Mouse (Mus musculus): ENCODE data around the gene Krtap22-2. TPM values are rescaled to one million over a fixed set of nuclear protein-coding genes. Genes with fewer than 3 reads are reported as not detected.
"Not testable (repeated sequence)": the region's sequence is repeated elsewhere in the genome, so short reads cannot be mapped to it uniquely, and the experiment has no call there.

Gene Krtap22-2
- not detected in 2 replicates for polyA plus RNA-seq (2015; fragmentation: Nextera tagmentation; extraction: Ambion mirVana)

DNA sequence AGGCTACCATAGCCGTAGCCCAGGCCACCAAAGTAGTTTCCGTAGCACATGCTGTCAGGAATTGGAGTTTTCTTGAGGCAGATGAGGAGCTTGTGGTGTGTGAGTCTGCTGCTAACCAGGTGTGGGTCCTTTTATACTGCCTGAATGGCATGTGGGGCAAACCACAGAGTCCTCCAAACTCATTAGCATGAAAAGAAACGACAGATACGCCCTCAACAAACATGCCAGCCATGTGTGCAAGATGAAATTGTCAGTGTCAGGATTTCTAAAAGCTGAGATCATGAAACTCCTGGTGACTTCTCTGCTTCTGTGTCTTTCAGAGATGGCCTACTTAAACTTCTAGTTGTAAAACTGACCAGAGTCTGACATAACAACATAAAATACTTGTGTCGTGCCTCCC lies at the start of gene Krtap22-2:
TSS of gene Krtap22-2 (minus strand) at position 101 of the 400 bp plus-strand sequence.
- Histone ChIP-seq H3K4me2 (no peak within 1 kb of the TSS), H3K9me3 (replicated peaks) (no peaks in the 10 kb centered on the region; the same call in 1 of the 2 replicates), H3K9ac (no peak within 1 kb of the TSS), H3K4me1 (replicated peaks) (no peaks in the 10 kb centered on the region), H3K36me3 (no peaks in the 10 kb centered on the region), H3K27me3 (no peaks in the 10 kb centered on the region), H3K4me3 (replicated peaks) (no peak within 1 kb of the TSS), H3K27ac (no peak within 1 kb of the TSS)
- 72% methylated on average over 5 of the region's 5 CpGs for WGBS (ENCODE audit: insufficient replicate concordance)
- DNase-seq = no peak
- ATAC-seq (ENCODE audit: low read depth) = no peak

GRCm38 (mm10) chr16:89047783-89048182 lies 37.2 kb upstream of the Krtap22-2 start, which contains the start of gene Krtap6-5:
Gene Krtap6-5 (minus strand): TSS chr16:89047883.
- no peak within 1 kb of the TSS for H3K4me3 ChIP-seq (replicated peaks)
- no peaks in the 10 kb centered on the region for H3K4me1 ChIP-seq (replicated peaks)
- H3K36me3 ChIP-seq = no peaks in the 10 kb centered on the region
- DNase-seq = no peak
- H3K9ac ChIP-seq = no peak within 1 kb of the TSS
- ATAC-seq (ENCODE audit: low read depth) = no peak
- WGBS (ENCODE audit: insufficient replicate concordance) = 63% methylated on average over 3 of the region's 3 CpGs
- H3K27ac ChIP-seq = no peak within 1 kb of the TSS
- no peaks in the 10 kb centered on the region for H3K9me3 ChIP-seq (replicated peaks)
- no peaks in the 10 kb centered on the region for H3K27me3 ChIP-seq
- H3K4me2 ChIP-seq = no peak within 1 kb of the TSS

DNA sequence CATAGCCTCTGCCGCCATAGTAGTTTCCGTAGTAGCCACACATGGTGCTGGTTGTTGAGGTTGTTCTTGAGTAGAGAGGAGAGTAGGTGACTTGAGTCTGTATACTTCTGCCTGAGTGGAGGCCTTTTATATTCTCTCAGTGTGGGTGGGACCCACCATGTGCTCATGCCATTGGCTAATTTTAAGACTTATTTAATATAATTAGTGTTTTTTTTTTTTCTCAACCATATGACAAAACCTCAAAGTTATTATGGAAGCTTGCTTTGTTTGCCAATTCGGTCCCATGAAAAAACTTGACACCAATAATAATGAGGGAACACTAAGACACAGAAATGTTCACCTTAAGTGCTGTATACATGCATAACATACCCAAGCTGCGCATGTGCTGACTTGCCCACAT lies 30.8 kb upstream of the Krtap22-2 start, which contains the start of gene Gm10228:
TSS of gene Gm10228 (minus strand) at position 101 of the 400 bp plus-strand sequence.
- not testable (repeated sequence) for H3K9me3 ChIP-seq (replicated peaks); H3K9ac ChIP-seq; H3K4me3 ChIP-seq (replicated peaks); H3K27me3 ChIP-seq; H3K4me2 ChIP-seq; ATAC-seq (ENCODE audit: low read depth); DNase-seq; H3K4me1 ChIP-seq (replicated peaks); H3K36me3 ChIP-seq; H3K27ac ChIP-seq
- WGBS (ENCODE audit: insufficient replicate concordance) = 59% methylated on average over 2 of the region's 4 CpGs

GRCm38 (mm10) chr16:89031399-89031798 lies 20.8 kb upstream of the Krtap22-2 start, which contains the start of gene Krtap6-1:
Gene Krtap6-1 (plus strand): TSS chr16:89031699.
- H3K4me1 ChIP-seq (replicated peaks); H3K9ac ChIP-seq; H3K4me2 ChIP-seq; DNase-seq; H3K27ac ChIP-seq; H3K9me3 ChIP-seq (replicated peaks); H3K27me3 ChIP-seq; ATAC-seq (ENCODE audit: low read depth); H3K36me3 ChIP-seq; H3K4me3 ChIP-seq (replicated peaks): not testable (repeated sequence)
- WGBS (ENCODE audit: insufficient replicate concordance) = 76% methylated on average over 3 of the region's 3 CpGs

GRCm38 (mm10) chr16:89014984-89015383 lies 4.4 kb upstream of the Krtap22-2 start, which contains the start of gene Gm10229:
Gene Gm10229 (plus strand): TSS chr16:89015284.
- not testable (repeated sequence) for H3K36me3 ChIP-seq; H3K9me3 ChIP-seq (replicated peaks); H3K4me1 ChIP-seq (replicated peaks); ATAC-seq (ENCODE audit: low read depth); H3K27ac ChIP-seq; H3K27me3 ChIP-seq; H3K4me2 ChIP-seq; H3K4me3 ChIP-seq (replicated peaks); H3K9ac ChIP-seq; DNase-seq
- WGBS (ENCODE audit: insufficient replicate concordance) = 46% methylated on average over 2 of the region's 3 CpGs

DNA sequence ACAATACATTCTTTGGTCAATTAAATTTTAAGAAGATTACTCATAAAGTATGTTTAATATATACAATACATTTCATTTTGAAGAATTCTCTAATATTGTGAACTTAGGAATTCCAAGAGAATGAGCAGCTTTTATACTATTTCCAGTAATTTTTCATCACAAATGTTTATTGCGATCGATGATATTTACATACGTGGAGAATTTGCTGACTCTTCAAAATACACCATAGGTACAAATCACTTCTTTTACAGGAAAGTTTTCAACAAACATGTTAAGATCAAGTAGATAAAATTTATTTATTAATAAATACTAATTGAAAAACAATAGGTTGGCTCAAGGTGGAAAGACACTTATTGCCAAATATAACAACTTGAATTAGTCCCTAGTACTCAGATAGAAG lies 3.4 kb upstream of the Krtap22-2 start:
- H3K27ac ChIP-seq = no peak overlapping the region
- H3K27me3 ChIP-seq = no peaks in the 10 kb centered on the region
- no peak overlapping the region for H3K9ac ChIP-seq
- DNase-seq (no peak), ATAC-seq (ENCODE audit: low read depth) (no peak)
- 86% methylated on average over 3 of the region's 3 CpGs for WGBS (ENCODE audit: insufficient replicate concordance)
- H3K9me3 ChIP-seq (replicated peaks) = no peaks in the 10 kb centered on the region; the same call in 1 of the 2 replicates
- no peaks in the 10 kb centered on the region for H3K4me1 ChIP-seq (replicated peaks)
- H3K4me3 ChIP-seq (replicated peaks) = no peak overlapping the region
- H3K36me3 ChIP-seq = no peaks in the 10 kb centered on the region
- no peak overlapping the region for H3K4me2 ChIP-seq

DNA sequence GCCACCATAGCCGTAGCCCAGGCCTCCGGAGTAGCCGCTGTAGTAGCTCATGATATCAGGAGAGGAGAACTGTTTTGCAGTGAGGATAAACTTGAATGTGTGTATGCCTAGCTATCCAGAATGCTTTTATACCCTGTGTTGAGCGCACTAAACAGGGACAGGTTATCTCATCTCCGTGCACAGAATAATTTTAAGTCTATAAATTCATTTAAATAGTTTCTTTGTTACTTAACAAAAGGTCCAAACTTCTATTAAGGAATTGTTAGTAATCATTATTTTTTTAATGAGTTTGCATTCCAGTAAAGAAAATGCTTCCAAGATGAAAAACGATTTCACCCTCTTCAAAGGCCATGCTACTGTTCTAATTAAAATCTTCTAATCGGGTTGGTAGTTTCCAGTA lies 47.8 kb downstream of the Krtap22-2 start, which contains the start of gene Krtap16-3:
TSS of gene Krtap16-3 (minus strand) at position 101 of the 400 bp plus-strand sequence.
- no peak within 1 kb of the TSS for H3K27ac ChIP-seq
- H3K9me3 ChIP-seq (replicated peaks) = no peaks in the 10 kb centered on the region
- H3K4me1 ChIP-seq (replicated peaks) = no peaks in the 10 kb centered on the region
- no peak within 1 kb of the TSS for H3K4me3 ChIP-seq (replicated peaks)
- H3K27me3 ChIP-seq = no peaks in the 10 kb centered on the region
- WGBS (ENCODE audit: insufficient replicate concordance) = 61% methylated on average over 7 of the region's 7 CpGs
- DNase-seq (no peak), ATAC-seq (ENCODE audit: low read depth) (no peak)
- no peak within 1 kb of the TSS for H3K9ac ChIP-seq
- H3K36me3 ChIP-seq = no peaks in the 10 kb centered on the region
- no peak within 1 kb of the TSS for H3K4me2 ChIP-seq

Other genes with a start within 250 kb of the Krtap22-2 start
- not detected in 2 replicates for gene 2310057N15Rik, start 236.6 kb downstream of the Krtap22-2 start, polyA plus RNA-seq (2015; fragmentation: Nextera tagmentation; extraction: Ambion mirVana)
- not detected in 2 replicates for gene Gm5965, start 232.9 kb downstream of the Krtap22-2 start, polyA plus RNA-seq (2015; fragmentation: Nextera tagmentation; extraction: Ambion mirVana)
- not detected in 2 replicates for gene Gm20741, start 198.5 kb downstream of the Krtap22-2 start, polyA plus RNA-seq (2015; fragmentation: Nextera tagmentation; extraction: Ambion mirVana)
- gene Krtap15, start 190.5 kb downstream of the Krtap22-2 start, polyA plus RNA-seq (2015; fragmentation: Nextera tagmentation; extraction: Ambion mirVana) = not detected in 2 replicates
- gene Krtap14, start 184.6 kb downstream of the Krtap22-2 start, polyA plus RNA-seq (2015; fragmentation: Nextera tagmentation; extraction: Ambion mirVana) = not detected in 2 replicates
- not detected in 2 replicates for gene Krtap19-1, start 141.3 kb downstream of the Krtap22-2 start, polyA plus RNA-seq (2015; fragmentation: Nextera tagmentation; extraction: Ambion mirVana)
- gene Krtap19-2, start 136.5 kb downstream of the Krtap22-2 start, polyA plus RNA-seq (2015; fragmentation: Nextera tagmentation; extraction: Ambion mirVana) = not detected in 2 replicates
- not detected in 2 replicates for gene Krtap19-3, start 132.7 kb downstream of the Krtap22-2 start, polyA plus RNA-seq (2015; fragmentation: Nextera tagmentation; extraction: Ambion mirVana)
- not detected in 2 replicates for gene Krtap19-4, start 125.7 kb downstream of the Krtap22-2 start, polyA plus RNA-seq (2015; fragmentation: Nextera tagmentation; extraction: Ambion mirVana)
- not detected in 2 replicates for gene Krtap19-5, start 114.3 kb downstream of the Krtap22-2 start, polyA plus RNA-seq (2015; fragmentation: Nextera tagmentation; extraction: Ambion mirVana)
- not detected in 2 replicates for gene Krtap19-9b, start 78.5 kb downstream of the Krtap22-2 start, polyA plus RNA-seq (2015; fragmentation: Nextera tagmentation; extraction: Ambion mirVana)
- not detected in 2 replicates for gene Krtap16-3, start 47.9 kb downstream of the Krtap22-2 start, polyA plus RNA-seq (2015; fragmentation: Nextera tagmentation; extraction: Ambion mirVana)
- gene Gm10229, start 4.5 kb upstream of the Krtap22-2 start, polyA plus RNA-seq (2015; fragmentation: Nextera tagmentation; extraction: Ambion mirVana) = not detected in 2 replicates
- not detected in 2 replicates for gene Krtap6-1, start 20.9 kb upstream of the Krtap22-2 start, polyA plus RNA-seq (2015; fragmentation: Nextera tagmentation; extraction: Ambion mirVana)
- not detected in 2 replicates for gene Gm10228, start 30.7 kb upstream of the Krtap22-2 start, polyA plus RNA-seq (2015; fragmentation: Nextera tagmentation; extraction: Ambion mirVana)
- not detected in 2 replicates for gene Krtap6-5, start 37.1 kb upstream of the Krtap22-2 start, polyA plus RNA-seq (2015; fragmentation: Nextera tagmentation; extraction: Ambion mirVana)
- gene 1110025L11Rik, start 53.2 kb upstream of the Krtap22-2 start, polyA plus RNA-seq (2015; fragmentation: Nextera tagmentation; extraction: Ambion mirVana) = not detected in 2 replicates
- not detected in 2 replicates for gene Krtap6-3, start 73.3 kb upstream of the Krtap22-2 start, polyA plus RNA-seq (2015; fragmentation: Nextera tagmentation; extraction: Ambion mirVana)
- not detected in 2 replicates for gene Gm6358, start 130.1 kb upstream of the Krtap22-2 start, polyA plus RNA-seq (2015; fragmentation: Nextera tagmentation; extraction: Ambion mirVana)
- not detected in 2 replicates for gene Gm10061, start 140.3 kb upstream of the Krtap22-2 start, polyA plus RNA-seq (2015; fragmentation: Nextera tagmentation; extraction: Ambion mirVana)
- not detected in 2 replicates for gene Gm9789, start 147.2 kb upstream of the Krtap22-2 start, polyA plus RNA-seq (2015; fragmentation: Nextera tagmentation; extraction: Ambion mirVana)
- gene Gm7735, start 158.7 kb upstream of the Krtap22-2 start, polyA plus RNA-seq (2015; fragmentation: Nextera tagmentation; extraction: Ambion mirVana) = not detected in 2 replicates
- not detected in 2 replicates for gene 1110057P08Rik, start 164.0 kb upstream of the Krtap22-2 start, polyA plus RNA-seq (2015; fragmentation: Nextera tagmentation; extraction: Ambion mirVana)
- not detected in 2 replicates for gene Krtap20-2, start 195.1 kb upstream of the Krtap22-2 start, polyA plus RNA-seq (2015; fragmentation: Nextera tagmentation; extraction: Ambion mirVana)

Measured in liver, embryonic 13.5 days (tissue).